In genomic region chr17:9905501-9906462, GRCm38 (mm10) we compare ENCODE assay signal across 9 mouse cellular contexts.
DNase-seq lines count a peak whose midpoint lies in the region; ATAC-seq and TF ChIP-seq lines count a peak whose summit lies in the region.
"Had no signal": no experiment of that assay in that cellular context is flagged by ENCODE, and none has a peak within 500 bp of the region (broad histone marks: within the 10 kb centered on the region; RNA-seq: fewer than 3 reads in every experiment).

No protein-coding gene starts in this region.

- H3K4me3 ChIP-seq in liver, embryonic 11.5 days (ENCODE audit: low read depth, low read length) = no peak overlapping the region
- no peak overlapping the region for H3K4me3 ChIP-seq in liver, postnatal 0 days (ENCODE audit: low read depth, low read length)
- H3K4me3 ChIP-seq in embryonic facial prominence, embryonic 14.5 days (ENCODE audit: low read depth, low read length) = peak overlapping the region; percentile 10
- no peak overlapping the region for H3K4me3 ChIP-seq in hindbrain, embryonic 12.5 days
- no peak overlapping the region for H3K4me3 ChIP-seq in neural tube, embryonic 12.5 days
- H3K4me3 ChIP-seq: megakaryocyte, embryonic 14.5 days had no signal

- H3K27ac ChIP-seq in liver, embryonic 11.5 days (ENCODE audit: low read depth, low read length) = no peak overlapping the region
- H3K27ac ChIP-seq in liver, postnatal 0 days (ENCODE audit: low read depth) = no peak overlapping the region
- peak overlapping the region; percentile 15; the same call in 1 of the 2 replicates for H3K27ac ChIP-seq in embryonic facial prominence, embryonic 14.5 days (replicated peaks; ENCODE audit: low read depth, low read length)
- H3K27ac ChIP-seq in hindbrain, embryonic 12.5 days = peak overlapping the region; percentile 86
- H3K27ac ChIP-seq in neural tube, embryonic 12.5 days = 0 out of 2 replicates have a peak overlapping the region, but pooled peaks have one; percentile 42

- no peak for TF ChIP-seq CTCF in liver, postnatal 0 days (IDR thresholded peaks at IDR 0.05; ENCODE audit: low read depth)

- DNase-seq in liver, embryonic 11.5 days (ENCODE audit: low spot score) = peak; percentile 40
- no peak for DNase-seq in liver, postnatal 0 days
- DNase-seq in embryonic facial prominence, embryonic 14.5 days (ENCODE audit: low spot score) = peak; percentile 86
- peak; percentile 74 to 89 for DNase-seq in left cerebral cortex, postnatal 10 days (ENCODE audit: extremely low spot score in 1 of 2, low spot score in 2 of 2)
- DNase-seq in urinary bladder, adult 2 months (ENCODE audit: low spot score) = no peak
- DNase-seq in spleen, adult 18-20 months = no peak

- 19% methylated on average over 12 of the region's 12 CpGs for WGBS in liver, embryonic 11.5 days
- 21% methylated on average over 12 of the region's 12 CpGs for WGBS in liver, postnatal 0 days (ENCODE audit: insufficient replicate concordance)
- WGBS in embryonic facial prominence, embryonic 14.5 days = 5% methylated on average over 12 of the region's 12 CpGs
- 3% methylated on average over 12 of the region's 12 CpGs for WGBS in hindbrain, embryonic 12.5 days
- WGBS in neural tube, embryonic 12.5 days = 1% methylated on average over 12 of the region's 12 CpGs

- ATAC-seq in liver, embryonic 11.5 days (replicated peaks; ENCODE audit: low FRiP score) = no peak
- ATAC-seq in liver, postnatal 0 days = no peak
- peak; percentile 87 for ATAC-seq in embryonic facial prominence, embryonic 14.5 days (ENCODE audit: low read depth)
- peak; percentile 90 for ATAC-seq in hindbrain, embryonic 12.5 days (ENCODE audit: low FRiP score)
- peak; percentile 91 for ATAC-seq in neural tube, embryonic 12.5 days (ENCODE audit: low FRiP score, low read depth)

- no peaks in the 10 kb centered on the region for H3K9me3 ChIP-seq in liver, embryonic 11.5 days (ENCODE audit: control insufficient read depth, low read length)
- H3K9me3 ChIP-seq in liver, postnatal 0 days (ENCODE audit: low read length) = no peaks in the 10 kb centered on the region
- H3K9me3 ChIP-seq in embryonic facial prominence, embryonic 14.5 days (ENCODE audit: control insufficient read depth, low read length) = no peaks in the 10 kb centered on the region
- no peaks in the 10 kb centered on the region for H3K9me3 ChIP-seq in hindbrain, embryonic 12.5 days (replicated peaks)
- no peaks in the 10 kb centered on the region for H3K9me3 ChIP-seq in neural tube, embryonic 12.5 days

- no peak overlapping the region for H3K9ac ChIP-seq in liver, embryonic 11.5 days (ENCODE audit: low read depth, low read length)
- no peak overlapping the region for H3K9ac ChIP-seq in liver, postnatal 0 days (replicated peaks)
- peak overlapping the region; percentile 45; the same call in 1 of the 2 replicates for H3K9ac ChIP-seq in embryonic facial prominence, embryonic 14.5 days (ENCODE audit: low read depth, low read length)
- H3K9ac ChIP-seq in hindbrain, embryonic 12.5 days = no peak overlapping the region
- no peak overlapping the region for H3K9ac ChIP-seq in neural tube, embryonic 12.5 days

- H3K27me3 ChIP-seq in liver, embryonic 11.5 days (replicated peaks; ENCODE audit: control insufficient read depth, insufficient read depth, low read length) = peaks cover 4% of the 10 kb centered on the region; the same call in 1 of the 2 replicates
- no peaks in the 10 kb centered on the region for H3K27me3 ChIP-seq in liver, postnatal 0 days (ENCODE audit: insufficient read depth, low read length)
- H3K27me3 ChIP-seq in embryonic facial prominence, embryonic 14.5 days (replicated peaks; ENCODE audit: control insufficient read depth, insufficient read depth, low read length) = no peaks in the 10 kb centered on the region
- H3K27me3 ChIP-seq in hindbrain, embryonic 12.5 days = no peaks in the 10 kb centered on the region
- H3K27me3 ChIP-seq in neural tube, embryonic 12.5 days (replicated peaks) = no peaks in the 10 kb centered on the region

- H3K4me2 ChIP-seq in liver, embryonic 11.5 days = peak overlapping the region; percentile 46
- H3K4me2 ChIP-seq in liver, postnatal 0 days (ENCODE audit: low read depth, low read length) = no peak overlapping the region
- H3K4me2 ChIP-seq in embryonic facial prominence, embryonic 14.5 days (ENCODE audit: low read depth, low read length) = peak overlapping the region; percentile 48
- H3K4me2 ChIP-seq in hindbrain, embryonic 12.5 days (replicated peaks) = peak overlapping the region; percentile 51
- H3K4me2 ChIP-seq in neural tube, embryonic 12.5 days (replicated peaks) = peak overlapping the region; percentile 54

- TF ChIP-seq EP300 in liver, postnatal 0 days (IDR thresholded peaks at IDR 0.05; ENCODE audit: low read depth) = no peak

- H3K36me3 ChIP-seq in liver, embryonic 11.5 days (ENCODE audit: control insufficient read depth, insufficient read depth, low read length) = no peaks in the 10 kb centered on the region
- no peaks in the 10 kb centered on the region for H3K36me3 ChIP-seq in liver, postnatal 0 days (replicated peaks; ENCODE audit: insufficient read depth, low read length)
- H3K36me3 ChIP-seq in embryonic facial prominence, embryonic 14.5 days (ENCODE audit: control insufficient read depth, insufficient read depth, low read length) = no peaks in the 10 kb centered on the region
- no peaks in the 10 kb centered on the region for H3K36me3 ChIP-seq in hindbrain, embryonic 12.5 days
- H3K36me3 ChIP-seq in neural tube, embryonic 12.5 days = no peaks in the 10 kb centered on the region

- no peaks in the 10 kb centered on the region for H3K4me1 ChIP-seq in liver, embryonic 11.5 days (replicated peaks; ENCODE audit: control insufficient read depth, insufficient read depth, low read length)
- H3K4me1 ChIP-seq in liver, postnatal 0 days (ENCODE audit: insufficient read depth) = no peaks in the 10 kb centered on the region
- H3K4me1 ChIP-seq in embryonic facial prominence, embryonic 14.5 days (ENCODE audit: control insufficient read depth, insufficient read depth, low read length) = peaks cover 29% of the 10 kb centered on the region
- peaks cover 43% of the 10 kb centered on the region for H3K4me1 ChIP-seq in hindbrain, embryonic 12.5 days
- H3K4me1 ChIP-seq in neural tube, embryonic 12.5 days = peaks cover 27% of the 10 kb centered on the region
- H3K4me1 ChIP-seq: megakaryocyte, embryonic 14.5 days had no signal

- intact Hi-C loops in left cerebral cortex, postnatal 10 days (cut with DNase I) = loop anchor here (10.0 kb wide), 1 partner anchor 131 kb away; no protein-coding TSS in a partner anchor

Comparison
In these comparisons a context has a peak if more than half of its experiments do, and no peak if none do; other contexts are left out.
1. DNase-seq: peak in liver, embryonic 11.5 days (single experiment), embryonic facial prominence, embryonic 14.5 days (single experiment) and left cerebral cortex, postnatal 10 days (2 of 2); none in liver, postnatal 0 days (single experiment), urinary bladder, adult 2 months (single experiment) and spleen, adult 18-20 months (0 of 2).
2. ATAC-seq: peak in embryonic facial prominence, embryonic 14.5 days (single experiment), hindbrain, embryonic 12.5 days (single experiment) and neural tube, embryonic 12.5 days (single experiment); none in liver, embryonic 11.5 days (single experiment) and liver, postnatal 0 days (single experiment).
3. H3K27ac ChIP-seq: peak in embryonic facial prominence, embryonic 14.5 days (single experiment), hindbrain, embryonic 12.5 days (single experiment) and neural tube, embryonic 12.5 days (single experiment); none in liver, embryonic 11.5 days (single experiment) and liver, postnatal 0 days (single experiment).